8 mouse cellular contexts compared by ENCODE assay signal in genomic region chr12:78225707-78226518, GRCm38 (mm10). TPM values are rescaled to one million over a fixed set of nuclear protein-coding genes. Genes with fewer than 3 reads are reported as not detected.
A peak's percentile ranks its signal among the peaks of the same experiment; 100 is the strongest.
DNase-seq lines count a peak whose midpoint lies in the region; ATAC-seq and TF ChIP-seq lines count a peak whose summit lies in the region.

TSS of gene Gphn (plus strand) at chr12:78226379.

- TF ChIP-seq CTCF in C2C12 (IDR thresholded peaks at IDR 0.05; ENCODE audit: control insufficient read depth, insufficient read depth, insufficient read length): peak; percentile 0
- TF ChIP-seq CTCF in brain, embryonic 14.5 days (IDR thresholded peaks at IDR 0.05; ENCODE audit: borderline replicate concordance, extremely low read depth, insufficient read depth, insufficient read length): no peak

- peak within 1 kb of the TSS; percentile 69 for H3ac ChIP-seq in C2C12 (ENCODE audit: control insufficient read depth, insufficient read length, low read depth)

- peak within 1 kb of the TSS; percentile 85 for H3K4me3 ChIP-seq in C2C12 (ENCODE audit: insufficient read depth, poor library complexity, severe bottlenecking)
- H3K4me3 ChIP-seq in erythroblast, embryonic 14.5 days (replicated peaks): peak within 1 kb of the TSS; percentile 87
- peak within 1 kb of the TSS; percentile 78 for H3K4me3 ChIP-seq in heart, embryonic 11.5 days (ENCODE audit: low read depth, low read length)
- peak within 1 kb of the TSS; percentile 97 for H3K4me3 ChIP-seq in kidney, embryonic 16.5 days (ENCODE audit: low read length)
- peak within 1 kb of the TSS; percentile 94 for H3K4me3 ChIP-seq in liver, embryonic 11.5 days (ENCODE audit: low read depth, low read length)
- peak within 1 kb of the TSS; percentile 95 for H3K4me3 ChIP-seq in stomach, embryonic 15.5 days (replicated peaks)

- peaks cover 25% of the 10 kb centered on the region for H3K79me2 ChIP-seq in C2C12 (ENCODE audit: control insufficient read depth, insufficient read depth)

- TF ChIP-seq POLR2A in brain, embryonic 14.5 days (IDR thresholded peaks at IDR 0.05; ENCODE audit: borderline replicate concordance, extremely low read depth, insufficient read depth, insufficient read length, poor library complexity, severe bottlenecking): peak; percentile 33; the same call in 1 of the 2 replicates

- peaks cover 32% of the 10 kb centered on the region for H3K4me1 ChIP-seq in erythroblast, embryonic 14.5 days (ENCODE audit: control insufficient read depth)
- H3K4me1 ChIP-seq in heart, embryonic 11.5 days (ENCODE audit: control insufficient read depth, insufficient read depth, low read length): peaks cover 2% of the 10 kb centered on the region; the same call in 1 of the 2 replicates
- H3K4me1 ChIP-seq in kidney, embryonic 16.5 days (ENCODE audit: insufficient read depth, low read length): peaks cover 5% of the 10 kb centered on the region
- no peaks in the 10 kb centered on the region; the same call in 1 of the 2 replicates for H3K4me1 ChIP-seq in liver, embryonic 11.5 days (replicated peaks; ENCODE audit: control insufficient read depth, insufficient read depth, low read length)
- no peaks in the 10 kb centered on the region for H3K4me1 ChIP-seq in stomach, embryonic 15.5 days

- peaks cover 4% of the 10 kb centered on the region for H3K79me3 ChIP-seq in C2C12 (ENCODE audit: low read depth)

- H3K27ac ChIP-seq in heart, embryonic 11.5 days (ENCODE audit: low read depth, low read length): peak within 1 kb of the TSS; percentile 99
- H3K27ac ChIP-seq in kidney, embryonic 16.5 days (ENCODE audit: low read length): peak within 1 kb of the TSS; percentile 99
- peak within 1 kb of the TSS; percentile 95 for H3K27ac ChIP-seq in liver, embryonic 11.5 days (ENCODE audit: low read depth, low read length)
- H3K27ac ChIP-seq in stomach, embryonic 15.5 days: peak within 1 kb of the TSS; percentile 99

- peak; percentile 96 for ATAC-seq in heart, embryonic 11.5 days (replicated peaks; ENCODE audit: insufficient number of reproducible peaks, low FRiP score, low TSS enrichment)
- peak; percentile 99 for ATAC-seq in kidney, embryonic 16.5 days (ENCODE audit: low FRiP score, low TSS enrichment)
- peak; percentile 94 for ATAC-seq in liver, embryonic 11.5 days (replicated peaks; ENCODE audit: low FRiP score)
- peak; percentile 98 for ATAC-seq in stomach, embryonic 15.5 days (ENCODE audit: insufficient read depth, low FRiP score, low read depth)

- peak; percentile 98 for DNase-seq in brain, embryonic 14.5 days (ENCODE audit: low read depth)
- peak; percentile 87 for DNase-seq in liver, embryonic 11.5 days (ENCODE audit: low spot score)
- peak; percentile 82 for DNase-seq in naive thymus-derived CD4-positive, alpha-beta T cell, adult 2 months (ENCODE audit: low read depth)

- no peaks in the 10 kb centered on the region for H3K9me3 ChIP-seq in erythroblast, embryonic 14.5 days (ENCODE audit: control insufficient read depth, low read length)
- no peaks in the 10 kb centered on the region for H3K9me3 ChIP-seq in heart, embryonic 11.5 days (replicated peaks; ENCODE audit: control insufficient read depth, low read length)
- H3K9me3 ChIP-seq in kidney, embryonic 16.5 days (ENCODE audit: low read length): no peaks in the 10 kb centered on the region
- H3K9me3 ChIP-seq in liver, embryonic 11.5 days (ENCODE audit: control insufficient read depth, low read length): no peaks in the 10 kb centered on the region
- no peaks in the 10 kb centered on the region for H3K9me3 ChIP-seq in stomach, embryonic 15.5 days

- H3K36me3 ChIP-seq in C2C12 (ENCODE audit: control insufficient read depth, insufficient read depth): no peaks in the 10 kb centered on the region
- no peaks in the 10 kb centered on the region for H3K36me3 ChIP-seq in erythroblast, embryonic 14.5 days (ENCODE audit: control insufficient read depth)
- no peaks in the 10 kb centered on the region for H3K36me3 ChIP-seq in heart, embryonic 11.5 days (ENCODE audit: control insufficient read depth, insufficient read depth, low read length)
- H3K36me3 ChIP-seq in kidney, embryonic 16.5 days (ENCODE audit: insufficient read depth, low read length): no peaks in the 10 kb centered on the region
- H3K36me3 ChIP-seq in liver, embryonic 11.5 days (ENCODE audit: control insufficient read depth, insufficient read depth, low read length): no peaks in the 10 kb centered on the region
- no peaks in the 10 kb centered on the region for H3K36me3 ChIP-seq in stomach, embryonic 15.5 days

- peak within 1 kb of the TSS; percentile 94 for H3K9ac ChIP-seq in heart, embryonic 11.5 days (ENCODE audit: low read depth, low read length)
- peak within 1 kb of the TSS; percentile 86 for H3K9ac ChIP-seq in kidney, embryonic 16.5 days (replicated peaks; ENCODE audit: low read length)
- H3K9ac ChIP-seq in liver, embryonic 11.5 days (ENCODE audit: low read depth, low read length): peak within 1 kb of the TSS; percentile 81
- H3K9ac ChIP-seq in stomach, embryonic 15.5 days: peak within 1 kb of the TSS; percentile 88

- H3K27me3 ChIP-seq in C2C12 (ENCODE audit: control insufficient read depth, insufficient read depth, insufficient read length): no peaks in the 10 kb centered on the region
- peaks cover 6% of the 10 kb centered on the region for H3K27me3 ChIP-seq in erythroblast, embryonic 14.5 days (ENCODE audit: control insufficient read depth)
- H3K27me3 ChIP-seq in heart, embryonic 11.5 days (ENCODE audit: control insufficient read depth, insufficient read depth, low read length): no peaks in the 10 kb centered on the region
- no peaks in the 10 kb centered on the region for H3K27me3 ChIP-seq in kidney, embryonic 16.5 days (ENCODE audit: insufficient read depth, low read length)
- H3K27me3 ChIP-seq in liver, embryonic 11.5 days (replicated peaks; ENCODE audit: control insufficient read depth, insufficient read depth, low read length): no peaks in the 10 kb centered on the region
- H3K27me3 ChIP-seq in stomach, embryonic 15.5 days (replicated peaks): no peaks in the 10 kb centered on the region

- WGBS in heart, embryonic 11.5 days (ENCODE audit: insufficient replicate concordance): under 1% methylated on average over 68 of the region's 70 CpGs
- under 1% methylated on average over 67 of the region's 70 CpGs for WGBS in kidney, embryonic 16.5 days
- WGBS in liver, embryonic 11.5 days: under 1% methylated on average over 70 of the region's 70 CpGs
- under 1% methylated on average over 70 of the region's 70 CpGs for WGBS in stomach, embryonic 15.5 days

- H3K4me2 ChIP-seq in heart, embryonic 11.5 days: peak within 1 kb of the TSS; percentile 88
- H3K4me2 ChIP-seq in kidney, embryonic 16.5 days (replicated peaks; ENCODE audit: low read depth, low read length): peak within 1 kb of the TSS; percentile 91
- H3K4me2 ChIP-seq in liver, embryonic 11.5 days: peak within 1 kb of the TSS; percentile 87
- H3K4me2 ChIP-seq in stomach, embryonic 15.5 days: peak within 1 kb of the TSS; percentile 73

TF ChIP-seq in C2C12, 6 proteins besides CTCF, POLR2A, EP300 and RAD21:
- TF ChIP-seq MYOG (IDR thresholded peaks at IDR 0.05; ENCODE audit: control insufficient read depth, extremely low read depth, insufficient read length) (no peak), MAX (IDR thresholded peaks at IDR 0.05) (peak; percentile 91), MYOD1 (IDR thresholded peaks at IDR 0.05; ENCODE audit: control insufficient read depth, insufficient read length, low read depth) (no peak), USF1 (IDR thresholded peaks at IDR 0.05; ENCODE audit: low read depth) (no peak)
TF ChIP-seq in C2C12: peak in this region for 1.

RNA-seq across cellular contexts. Expression of gene Gphn, which starts in this region (rescaled TPM):
- 6.1 TPM for polyA plus RNA-seq in C2C12 (2012; fragmentation: generic; extraction: Trizol)
- polyA plus RNA-seq in brain, embryonic 14.5 days (2012; rRNA removed): 41.6 and 49.9 TPM in 2 replicates
- polyA plus RNA-seq in erythroblast, embryonic 14.5 days (2012): 0.23 and 0.48 TPM in 2 replicates
- 12.2 and 12.3 TPM in 2 replicates for polyA plus RNA-seq in heart, embryonic 11.5 days (2014; fragmentation: Nextera tagmentation; extraction: Ambion mirVana)
- polyA plus RNA-seq in kidney, embryonic 16.5 days (2015; fragmentation: Nextera tagmentation; extraction: Ambion mirVana): 16.9 and 17.4 TPM in 2 replicates
- polyA plus RNA-seq in liver, embryonic 11.5 days (2014; fragmentation: Nextera tagmentation; extraction: Ambion mirVana): 12.8 and 13.2 TPM in 2 replicates
- 15.2 and 19.2 TPM in 2 replicates for polyA plus RNA-seq in stomach, embryonic 15.5 days (2015; fragmentation: Nextera tagmentation; extraction: Ambion mirVana)

Comparison
In these comparisons a context has a peak if more than half of its experiments do, and no peak if none do; other contexts are left out.
1. Peak in every context shown above with its lines: DNase-seq, ATAC-seq, H3K4me3 ChIP-seq and H3K27ac ChIP-seq.